Mouse (Mus musculus) kidney, postnatal 10 days (tissue): ENCODE measurements around the gene Pfkp.
A peak's percentile ranks its signal among the peaks of the same experiment; 100 is the strongest.

Experiments
- DNase-seq: peaks from one replicate; pipeline ENCODE4 v3.0.0; 2021; ENCODE audit warnings: mixed read lengths

The Pfkp gene

DNA sequence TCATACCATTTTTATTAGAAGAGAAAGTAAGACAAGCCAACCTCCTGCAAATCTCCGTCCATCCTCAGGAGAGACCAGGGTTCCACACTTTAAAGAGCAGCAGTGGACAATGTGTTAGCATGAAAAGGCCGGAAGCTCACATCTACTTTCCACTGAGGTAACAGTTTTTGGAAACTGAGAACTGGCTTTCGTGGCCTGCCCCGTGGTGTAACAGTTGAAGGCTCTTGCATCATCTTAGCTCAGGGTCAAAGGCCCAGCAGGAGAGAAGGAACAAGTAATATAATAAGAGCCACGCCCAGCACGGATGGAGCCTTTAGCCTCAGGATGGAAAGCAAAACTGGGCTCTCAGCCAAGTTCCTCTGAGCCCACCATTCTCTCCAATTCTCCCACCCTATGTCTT lies 12.1 kb downstream of the Pfkp start:
- DNase-seq = peak; percentile 11

DNA sequence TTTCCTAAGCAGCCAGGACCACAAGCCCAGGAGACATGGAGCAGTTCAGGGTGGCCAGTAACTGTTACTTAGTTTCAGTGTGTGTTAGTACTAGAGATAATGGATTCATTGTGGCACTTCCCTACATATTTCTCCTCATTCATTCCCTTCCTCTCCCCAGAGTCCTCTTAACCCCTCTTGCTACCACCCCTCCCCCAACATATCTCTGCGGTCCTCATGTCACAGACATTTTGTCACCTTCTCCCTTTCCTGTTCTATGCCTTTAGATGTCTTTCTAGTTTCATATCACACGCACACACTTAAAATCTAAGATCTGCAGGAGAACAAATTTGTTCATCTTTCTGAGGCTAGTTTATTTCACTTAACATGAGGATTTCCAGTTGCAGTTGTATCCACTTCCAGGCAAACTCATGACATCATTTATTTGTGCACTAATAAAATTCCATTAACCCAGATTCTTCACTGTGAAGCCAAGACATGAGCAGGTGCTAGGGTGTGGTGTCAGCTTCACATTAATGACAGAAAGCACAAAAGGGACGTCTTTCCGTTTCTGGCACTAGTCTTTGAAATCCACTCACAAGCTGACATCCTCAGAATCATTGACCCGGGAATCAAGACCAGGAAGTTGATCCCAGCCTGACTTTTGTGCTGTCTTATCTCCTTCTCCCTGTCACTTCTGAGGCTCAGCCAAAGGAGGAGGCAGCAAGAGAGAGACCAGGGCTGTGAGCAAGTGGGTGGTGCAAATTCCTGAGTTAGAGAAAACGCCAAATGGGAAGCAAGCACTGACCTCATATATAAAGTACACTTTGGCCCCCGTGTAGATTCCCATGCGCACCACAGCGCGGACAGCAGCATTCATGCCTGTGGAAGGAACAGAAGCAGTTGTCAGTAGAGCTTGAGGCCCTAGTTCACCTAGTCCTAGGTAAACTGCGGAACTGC lies 13.2 kb downstream of the Pfkp start:
- DNase-seq = peak; percentile 31

GRCm38 (mm10) chr13:6634063-6634462 lies 14.5 kb downstream of the Pfkp start:
- no peak for DNase-seq

GRCm38 (mm10) chr13:6633524-6633923 lies 15.1 kb downstream of the Pfkp start:
- peak; percentile 71 for DNase-seq

DNA sequence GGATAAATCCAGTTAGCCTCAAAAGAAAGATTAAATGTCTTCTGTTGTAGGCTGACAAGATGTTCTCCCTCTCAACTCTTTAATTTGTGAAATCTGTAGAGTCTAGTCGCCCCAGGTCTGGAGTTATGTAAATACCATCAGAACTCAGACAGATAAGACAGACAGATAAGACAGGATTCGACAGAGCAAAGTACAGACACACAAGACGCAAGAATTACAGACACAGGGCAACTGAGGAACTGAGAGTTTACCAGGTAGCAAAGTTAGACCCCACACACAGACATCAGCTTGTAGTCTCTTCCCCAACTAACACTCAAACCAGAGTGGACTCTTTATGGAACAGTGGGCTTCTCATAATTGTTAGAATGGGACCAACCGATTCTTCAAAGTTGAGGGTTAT lies 15.6 kb downstream of the Pfkp start:
- DNase-seq = no peak

DNA sequence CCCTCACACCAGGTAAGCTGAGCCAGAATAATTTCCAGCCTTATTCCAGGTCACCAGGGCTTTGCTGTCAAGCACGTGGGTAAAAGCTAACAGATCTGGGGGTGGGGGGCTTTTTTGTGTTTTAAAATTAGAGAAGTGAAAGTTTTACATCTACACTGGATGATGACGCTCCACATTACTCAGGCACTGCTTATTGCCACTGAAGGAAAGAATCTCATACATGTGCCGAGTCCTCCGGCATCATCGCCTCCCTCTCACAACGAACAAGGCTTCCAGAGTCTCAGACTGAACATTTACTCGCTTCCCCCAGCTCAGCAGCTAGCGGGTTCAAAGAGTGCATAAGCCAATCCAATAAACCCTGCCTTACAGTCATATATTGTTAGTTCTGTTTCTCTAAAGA lies 16.1 kb downstream of the Pfkp start:
- DNase-seq = no peak

GRCm38 (mm10) chr13:6631772-6632510 lies 16.6 kb downstream of the Pfkp start:
- DNase-seq = peak; percentile 11

DNA sequence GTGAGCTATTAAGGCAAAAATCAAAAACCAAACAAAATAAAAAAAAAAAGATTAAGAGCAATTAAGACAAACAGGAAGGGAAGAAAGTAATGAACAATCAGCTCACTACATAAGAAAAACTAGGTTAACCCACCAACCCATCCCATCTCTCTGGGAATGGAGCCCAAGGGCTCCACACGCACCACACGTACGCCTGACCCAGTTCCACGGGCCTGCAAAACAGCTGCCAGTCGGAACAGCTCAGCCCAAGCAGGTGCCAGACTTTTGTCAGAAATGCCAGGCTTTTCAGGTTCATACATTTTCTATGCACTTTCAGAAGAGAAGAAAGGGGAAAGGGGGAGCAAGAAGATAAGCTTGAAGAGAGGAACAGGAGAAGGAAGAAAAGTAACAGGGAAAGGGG lies 17.9 kb downstream of the Pfkp start:
- no peak for DNase-seq

DNA sequence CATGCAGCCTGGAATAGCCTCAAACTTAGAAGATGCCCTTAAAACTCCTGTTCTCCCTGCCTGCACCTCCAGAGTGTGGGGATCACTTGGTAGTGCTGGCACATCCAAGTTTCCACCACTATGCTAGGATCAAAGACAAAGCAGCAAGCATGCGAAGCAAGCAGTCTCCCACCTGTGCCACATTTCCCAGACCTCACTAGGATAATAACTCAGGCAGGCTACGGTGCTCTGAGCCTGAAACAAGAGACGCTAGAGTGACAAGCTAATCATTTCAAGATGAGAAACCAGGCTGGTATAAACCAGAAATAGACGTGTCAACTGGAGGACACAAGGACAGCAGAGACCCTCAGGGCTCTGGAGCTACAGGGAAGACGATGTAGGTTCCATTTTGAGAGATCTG lies 18.6 kb downstream of the Pfkp start:
- DNase-seq = no peak

GRCm38 (mm10) chr13:6628998-6629764 lies 19.4 kb downstream of the Pfkp start:
- DNase-seq = no peak

GRCm38 (mm10) chr13:6628261-6628660 lies 20.3 kb downstream of the Pfkp start:
- DNase-seq = no peak

DNA sequence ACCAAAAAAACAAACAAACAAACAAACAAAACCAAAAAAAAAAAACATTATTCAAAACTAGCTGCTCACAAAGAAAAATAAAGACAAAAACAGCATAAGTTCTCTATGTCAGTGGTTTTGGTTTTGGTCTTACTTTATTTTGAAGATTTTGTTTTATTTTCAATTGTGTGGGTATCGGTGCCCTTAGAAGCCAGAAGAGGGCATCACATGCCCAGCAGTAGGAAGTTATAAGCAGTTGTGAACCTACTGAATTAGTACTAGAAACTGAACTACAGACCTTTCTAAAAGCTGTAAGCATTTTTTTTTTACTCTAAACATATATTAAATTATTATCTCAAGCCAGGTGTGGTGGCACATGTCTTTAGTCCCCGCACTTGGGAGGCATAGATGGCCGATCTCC lies 21.2 kb downstream of the Pfkp start:
- DNase-seq = no peak

DNA sequence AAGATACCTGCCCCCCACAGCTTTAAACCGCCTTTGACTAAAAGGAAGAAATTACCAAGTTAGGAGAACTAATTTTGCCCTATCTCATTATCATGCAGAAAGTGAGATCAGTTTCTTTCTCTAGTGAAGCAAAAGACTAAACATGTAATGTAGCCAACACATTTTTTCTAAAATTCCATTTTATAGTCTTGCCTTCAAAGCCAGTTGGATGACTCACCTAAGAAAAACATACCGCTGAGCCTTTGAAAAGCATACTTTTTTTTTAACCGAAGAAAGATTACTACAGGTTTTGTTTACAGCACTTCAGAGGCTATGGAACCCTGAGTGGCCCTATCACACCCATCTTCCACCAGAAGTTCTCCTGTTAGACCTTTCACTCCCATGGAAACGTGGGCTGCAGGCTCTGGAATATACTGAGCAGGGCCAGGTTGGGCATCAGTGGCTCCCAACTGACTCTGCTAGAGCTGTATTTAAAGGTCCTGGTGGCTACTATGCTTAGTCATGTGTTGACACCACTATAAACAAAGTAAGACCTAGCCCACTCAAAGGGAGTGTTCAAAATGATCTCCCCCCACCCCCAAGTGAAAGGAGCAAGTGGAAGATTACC lies 22.0 kb downstream of the Pfkp start:
- DNase-seq = no peak

GRCm38 (mm10) chr13:6625942-6626341 lies 22.6 kb downstream of the Pfkp start:
- no peak for DNase-seq

DNA sequence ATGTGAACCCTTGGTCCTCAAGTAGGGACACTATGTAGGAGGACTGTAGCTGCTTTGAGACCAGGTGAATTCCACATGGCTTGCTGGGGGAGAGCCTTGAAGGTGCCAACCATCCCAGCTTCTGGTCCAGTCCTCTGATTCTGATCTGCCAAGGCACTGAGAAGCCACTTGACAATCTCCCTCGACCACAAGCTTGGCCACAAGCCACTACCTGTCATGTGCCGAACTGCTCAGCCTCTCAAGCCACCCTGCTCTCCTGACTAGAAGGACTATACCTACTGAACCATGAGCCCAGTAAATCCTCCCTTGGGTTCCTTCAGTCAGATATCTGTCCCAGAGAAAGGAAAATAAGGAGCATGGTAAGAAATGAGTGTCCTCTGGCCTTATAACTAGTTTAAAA lies 24.0 kb downstream of the Pfkp start:
- DNase-seq = no peak

DNA sequence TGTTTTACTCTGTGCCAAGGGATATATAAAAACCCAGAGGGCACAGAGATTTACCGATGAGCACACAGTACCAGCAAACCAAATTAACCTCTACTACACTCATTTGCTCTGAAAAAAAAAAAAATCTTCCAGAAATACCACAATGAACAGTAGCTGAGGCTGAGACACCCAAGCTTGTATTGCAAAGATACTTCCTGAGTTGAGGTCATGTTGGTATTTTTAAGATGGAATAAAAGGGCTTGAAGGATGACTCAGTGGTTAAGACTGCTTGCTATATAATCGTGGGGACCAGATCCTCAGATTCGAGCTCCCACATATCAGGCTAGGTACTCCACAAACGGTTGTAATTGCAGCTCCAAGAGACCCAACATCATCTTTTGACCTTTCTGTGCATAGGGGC lies 24.5 kb downstream of the Pfkp start:
- DNase-seq = no peak

GRCm38 (mm10) chr13:6621831-6622230 lies 26.7 kb downstream of the Pfkp start:
- DNase-seq = no peak

- no peak for DNase-seq
Measured at GRCm38 (mm10) chr13:6620250-6620649, 28.3 kb downstream of the Pfkp start.

DNA sequence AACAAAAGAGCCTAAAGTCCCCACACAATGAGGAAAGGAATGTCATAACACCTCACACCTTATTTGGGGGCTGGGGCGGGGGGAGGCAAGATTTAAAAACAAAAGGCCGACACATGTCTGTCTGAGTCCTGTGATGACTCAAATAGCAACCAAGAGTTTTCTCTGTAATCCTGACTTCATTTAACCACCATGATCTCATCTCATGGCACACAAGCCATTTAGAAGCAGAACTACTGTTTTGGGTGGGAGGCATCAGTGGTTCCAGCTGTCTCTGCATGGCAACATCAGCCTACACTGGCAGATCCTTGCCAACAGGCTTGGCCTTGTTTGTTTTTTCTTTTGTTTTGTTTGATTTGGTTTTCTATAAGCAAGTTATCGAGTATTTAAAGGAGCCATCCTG lies 29.9 kb downstream of the Pfkp start:
- DNase-seq = no peak

DNA sequence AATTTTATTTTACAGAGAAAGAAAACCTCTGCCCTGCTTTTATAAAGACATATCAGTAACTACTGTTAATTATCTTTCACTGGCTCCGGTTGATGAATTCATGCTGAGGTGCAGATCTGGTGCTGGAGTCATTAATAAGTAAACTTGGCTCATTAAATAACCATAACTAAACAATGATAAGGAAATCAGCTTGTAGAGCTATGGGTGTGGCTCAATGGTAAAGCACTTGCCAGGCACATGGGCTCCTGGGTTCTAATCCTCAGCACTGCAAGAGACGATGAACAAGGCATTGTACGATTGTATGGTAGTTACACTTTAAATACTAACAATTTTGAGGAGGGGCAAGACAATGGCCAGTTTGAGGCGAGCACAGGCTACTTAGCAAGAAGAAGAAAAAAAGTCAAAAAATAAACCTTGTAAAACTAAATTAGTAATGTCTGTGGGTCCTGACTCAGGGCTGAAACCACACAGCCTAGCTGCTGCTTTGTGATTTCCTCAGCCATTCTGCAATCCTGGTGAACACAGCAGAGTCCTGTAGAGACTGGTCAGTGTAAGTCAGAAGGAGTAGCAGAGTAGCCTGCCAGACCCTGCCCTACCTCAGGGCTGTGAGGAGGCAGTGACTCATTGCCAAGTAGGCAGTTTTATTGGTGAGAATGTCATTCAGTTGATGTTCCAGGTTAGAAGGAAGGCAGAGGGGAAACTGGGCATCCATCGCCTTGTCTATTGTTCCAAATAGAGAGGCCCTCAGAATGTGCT lies 34.7 kb downstream of the Pfkp start:
- DNase-seq = no peak

DNA sequence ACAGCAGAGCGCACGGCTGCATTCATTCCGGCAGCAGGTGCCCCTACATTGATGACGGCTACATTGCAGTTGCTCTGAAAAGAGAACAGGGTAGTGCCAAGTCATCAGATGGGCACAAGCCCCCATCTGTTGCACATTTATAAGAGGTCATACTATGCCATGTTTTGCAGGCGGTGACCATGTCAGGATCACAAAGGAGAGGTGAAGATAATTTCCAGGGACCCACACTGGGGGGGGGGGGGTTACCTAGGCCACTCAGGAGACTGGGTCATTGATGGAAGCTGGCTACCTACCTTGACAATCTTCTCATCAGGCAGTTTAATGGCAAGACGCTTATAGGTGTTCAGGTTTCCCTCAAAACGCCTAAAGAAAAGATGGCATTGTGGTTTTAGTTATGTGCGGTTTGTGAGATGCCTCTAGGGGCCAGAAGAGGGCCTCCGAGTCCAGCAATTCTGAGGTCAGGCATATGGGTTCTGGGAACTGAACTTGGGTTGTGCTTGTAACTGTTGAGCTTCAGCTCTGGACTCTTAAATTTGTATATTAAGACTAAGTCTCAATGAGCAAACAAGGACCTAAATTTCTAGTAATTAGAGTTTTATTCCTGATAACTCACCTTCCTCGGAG lies 45.7 kb downstream of the Pfkp start:
- no peak for DNase-seq

DNA sequence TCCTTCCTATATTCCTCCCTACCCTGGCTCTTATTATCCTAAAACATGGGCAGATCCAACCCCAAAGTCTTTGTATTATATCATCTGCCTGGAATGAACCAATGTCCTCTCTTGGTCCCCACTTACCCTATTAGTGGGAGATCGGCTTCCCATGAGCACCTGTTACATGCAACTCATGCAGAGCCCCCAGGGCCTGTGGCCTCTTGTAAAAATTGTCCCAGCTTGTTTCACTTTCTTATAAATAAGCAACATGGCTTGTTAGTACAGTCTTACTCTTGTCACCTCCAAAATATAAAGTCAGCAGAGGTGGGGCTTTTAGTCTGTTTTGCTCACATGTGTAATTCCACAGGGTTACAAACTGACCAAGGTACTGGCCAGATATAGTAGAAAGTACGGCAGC lies 46.9 kb downstream of the Pfkp start:
- no peak for DNase-seq
